Mouse (Mus musculus): Measurements from ENCODE around the gene Hap1. TPM values are rescaled to one million over a fixed set of nuclear protein-coding genes. Genes with fewer than 3 reads are reported as not detected.
"Not testable (repeated sequence)": the region's sequence is repeated elsewhere in the genome, so short reads cannot be mapped to it uniquely, and the experiment has no call there.

The Hap1 gene
- total and polyA plus RNA-seq, 2 experiments from 2014 or later, result 237 to 518 TPM

- peak overlapping the region; percentile 86 for H3K4me3 ChIP-seq (ENCODE audit: low read depth, low read length)
- no peaks in the 10 kb centered on the region for H3K27me3 ChIP-seq (ENCODE audit: insufficient read depth, low read length)
- 89% methylated on average over 10 of the region's 10 CpGs for WGBS
- peak overlapping the region; percentile 83 for H3K27ac ChIP-seq (ENCODE audit: low read depth, low read length)
- H3K9ac ChIP-seq, result peak overlapping the region; percentile 47; the same call in 1 of the 2 replicates
- no peak for TF ChIP-seq CTCF (IDR thresholded peaks at IDR 0.05; ENCODE audit: low read depth)
- ATAC-seq (no peak), DNase-seq (no peak)
- H3K4me2 ChIP-seq (ENCODE audit: low read depth), result peak overlapping the region; percentile 58
- peaks cover 18% of the 10 kb centered on the region for H3K36me3 ChIP-seq (ENCODE audit: insufficient read depth)
- no peaks in the 10 kb centered on the region for H3K9me3 ChIP-seq (ENCODE audit: low read length)
- no peaks in the 10 kb centered on the region for H3K4me1 ChIP-seq (ENCODE audit: insufficient read depth)
These were observed 37.1 kb downstream of the Hap1 start for GRCm38 (mm10) chr11:100318529-100319451.

GRCm38 (mm10) chr11:100317826-100318380 is 38.0 kb downstream of the Hap1 start:
- H3K27ac ChIP-seq (ENCODE audit: low read depth, low read length), result no peak overlapping the region
- no peaks in the 10 kb centered on the region for H3K27me3 ChIP-seq (ENCODE audit: insufficient read depth, low read length)
- 83% methylated on average over 6 of the region's 6 CpGs for WGBS
- DNase-seq, result no peak
- H3K36me3 ChIP-seq (ENCODE audit: insufficient read depth), result peaks cover 18% of the 10 kb centered on the region
- no peaks in the 10 kb centered on the region for H3K4me1 ChIP-seq (ENCODE audit: insufficient read depth)
- no peak for TF ChIP-seq CTCF (IDR thresholded peaks at IDR 0.05; ENCODE audit: low read depth)
- no peak for ATAC-seq
- H3K9ac ChIP-seq, result no peak overlapping the region
- H3K9me3 ChIP-seq (ENCODE audit: low read length), result no peaks in the 10 kb centered on the region
- H3K4me3 ChIP-seq (ENCODE audit: low read depth, low read length), result no peak overlapping the region
- H3K4me2 ChIP-seq (ENCODE audit: low read depth), result no peak overlapping the region

- H3K27ac ChIP-seq (ENCODE audit: low read depth, low read length), result no peak overlapping the region
- no peak overlapping the region for H3K4me2 ChIP-seq (ENCODE audit: low read depth)
- no peaks in the 10 kb centered on the region for H3K36me3 ChIP-seq (ENCODE audit: insufficient read depth)
- H3K4me1 ChIP-seq (ENCODE audit: insufficient read depth), result no peaks in the 10 kb centered on the region
- 94% methylated on average over 5 of the region's 5 CpGs for WGBS
- H3K9ac ChIP-seq, result no peak overlapping the region
- DNase-seq (no peak), ATAC-seq (no peak)
- H3K9me3 ChIP-seq (ENCODE audit: low read length), result no peaks in the 10 kb centered on the region
- H3K27me3 ChIP-seq (ENCODE audit: insufficient read depth, low read length), result no peaks in the 10 kb centered on the region
- no peak for TF ChIP-seq CTCF (IDR thresholded peaks at IDR 0.05; ENCODE audit: low read depth)
- no peak overlapping the region for H3K4me3 ChIP-seq (ENCODE audit: low read depth, low read length)
These were observed 40.5 kb downstream of the Hap1 start for GRCm38 (mm10) chr11:100315439-100315838.

GRCm38 (mm10) chr11:100313424-100313823 is 42.5 kb downstream of the Hap1 start:
- Histone ChIP-seq H3K27me3 (ENCODE audit: insufficient read depth, low read length) (no peaks in the 10 kb centered on the region), H3K4me1 (ENCODE audit: insufficient read depth) (no peaks in the 10 kb centered on the region), H3K9me3 (ENCODE audit: low read length) (no peaks in the 10 kb centered on the region), H3K9ac (no peak overlapping the region), H3K27ac (ENCODE audit: low read depth, low read length) (no peak overlapping the region), H3K4me3 (ENCODE audit: low read depth, low read length) (no peak overlapping the region), H3K4me2 (ENCODE audit: low read depth) (no peak overlapping the region), H3K36me3 (ENCODE audit: insufficient read depth) (no peaks in the 10 kb centered on the region)
- 90% methylated on average over 6 of the region's 6 CpGs for WGBS
- ATAC-seq (no peak), DNase-seq (no peak)
- no peak for TF ChIP-seq CTCF (IDR thresholded peaks at IDR 0.05; ENCODE audit: low read depth)

GRCm38 (mm10) chr11:100312096-100312679 is 43.7 kb downstream of the Hap1 start:
- no peaks in the 10 kb centered on the region for H3K27me3 ChIP-seq (ENCODE audit: insufficient read depth, low read length)
- H3K27ac ChIP-seq (ENCODE audit: low read depth, low read length), result peak overlapping the region; percentile 21; the same call in 1 of the 2 replicates
- 0 out of 2 replicates have a peak, but pooled peaks have one; percentile 55 for ATAC-seq
- TF ChIP-seq CTCF (IDR thresholded peaks at IDR 0.05; ENCODE audit: low read depth), result peak; percentile 32; the same call in 1 of the 2 replicates
- DNase-seq, result peak; percentile 50
- no peak overlapping the region for H3K4me3 ChIP-seq (ENCODE audit: low read depth, low read length)
- no peak overlapping the region for H3K4me2 ChIP-seq (ENCODE audit: low read depth)
- no peaks in the 10 kb centered on the region for H3K4me1 ChIP-seq (ENCODE audit: insufficient read depth)
- 18% methylated on average over 5 of the region's 5 CpGs for WGBS
- no peaks in the 10 kb centered on the region for H3K9me3 ChIP-seq (ENCODE audit: low read length)
- H3K36me3 ChIP-seq (ENCODE audit: insufficient read depth), result no peaks in the 10 kb centered on the region
- no peak overlapping the region for H3K9ac ChIP-seq

- DNase-seq (no peak), ATAC-seq (no peak)
- 81% methylated on average over 1 of the region's 1 CpGs for WGBS
- H3K4me1 ChIP-seq (ENCODE audit: insufficient read depth), result no peaks in the 10 kb centered on the region
- H3K4me3 ChIP-seq (ENCODE audit: low read depth, low read length), result no peak overlapping the region
- H3K27ac ChIP-seq (ENCODE audit: low read depth, low read length), result no peak overlapping the region; the same call in 1 of the 2 replicates
- no peaks in the 10 kb centered on the region for H3K9me3 ChIP-seq (ENCODE audit: low read length)
- TF ChIP-seq CTCF (IDR thresholded peaks at IDR 0.05; ENCODE audit: low read depth), result no peak
- no peaks in the 10 kb centered on the region for H3K36me3 ChIP-seq (ENCODE audit: insufficient read depth)
- H3K27me3 ChIP-seq (ENCODE audit: insufficient read depth, low read length), result no peaks in the 10 kb centered on the region
- H3K9ac ChIP-seq, result no peak overlapping the region
- no peak overlapping the region for H3K4me2 ChIP-seq (ENCODE audit: low read depth)
These were observed 44.3 kb downstream of the Hap1 start for GRCm38 (mm10) chr11:100311656-100312055.

- H3K9ac ChIP-seq; H3K4me3 ChIP-seq (ENCODE audit: low read depth, low read length); ATAC-seq; H3K4me1 ChIP-seq (ENCODE audit: insufficient read depth); DNase-seq; H3K4me2 ChIP-seq (ENCODE audit: low read depth); H3K27me3 ChIP-seq (ENCODE audit: insufficient read depth, low read length); H3K36me3 ChIP-seq (ENCODE audit: insufficient read depth); H3K27ac ChIP-seq (ENCODE audit: low read depth, low read length); H3K9me3 ChIP-seq (ENCODE audit: low read length): not testable (repeated sequence)
- WGBS, result 94% methylated on average over 6 of the region's 6 CpGs
These were observed 47.3 kb downstream of the Hap1 start for GRCm38 (mm10) chr11:100308672-100309071.
